Mouse (Mus musculus): ENCODE measurements around the gene Ifi203.
"Not testable (repeated sequence)": the region's sequence is repeated elsewhere in the genome, so short reads cannot be mapped to it uniquely, and the experiment has no call there.

Gene Ifi203

GRCm38 (mm10) chr1:173941924-173942779 lies at the start of gene Ifi203, which contains the start of gene Mndal:
Gene Ifi203 (minus strand): TSS chr1:173942672.
Gene Mndal (minus strand): TSS chr1:173942491.
- not testable (repeated sequence) for ATAC-seq (ENCODE audit: low TSS enrichment)

- not testable (repeated sequence) for ATAC-seq (ENCODE audit: low TSS enrichment)
Measured at GRCm38 (mm10) chr1:173982694-173983305, 40.3 kb upstream of the Ifi203 start, which contains the start of gene Ifi202b. Gene Ifi202b (minus strand): TSS chr1:173982744.

- not testable (repeated sequence) for ATAC-seq (ENCODE audit: low TSS enrichment)
Measured at GRCm38 (mm10) chr1:173981038-173981437, 38.6 kb upstream of the Ifi203 start.

- no peak for ATAC-seq (ENCODE audit: low TSS enrichment)
Measured at GRCm38 (mm10) chr1:173977622-173978021, 35.1 kb upstream of the Ifi203 start.

- peak; percentile 100 for ATAC-seq (ENCODE audit: low TSS enrichment)
Measured at GRCm38 (mm10) chr1:173973111-173973510, 30.6 kb upstream of the Ifi203 start.

GRCm38 (mm10) chr1:173961491-173961890 lies 19.0 kb upstream of the Ifi203 start:
- not testable (repeated sequence) for ATAC-seq (ENCODE audit: low TSS enrichment)

GRCm38 (mm10) chr1:173959998-173960397 lies 17.5 kb upstream of the Ifi203 start:
- ATAC-seq (ENCODE audit: low TSS enrichment) = not testable (repeated sequence)

- ATAC-seq (ENCODE audit: low TSS enrichment) = not testable (repeated sequence)
Measured at GRCm38 (mm10) chr1:173955839-173956527, 13.5 kb upstream of the Ifi203 start.

- no peak for ATAC-seq (ENCODE audit: low TSS enrichment)
Measured at GRCm38 (mm10) chr1:173955071-173955796, 12.8 kb upstream of the Ifi203 start.

GRCm38 (mm10) chr1:173953563-173953962 lies 11.1 kb upstream of the Ifi203 start:
- no peak for ATAC-seq (ENCODE audit: low TSS enrichment)

GRCm38 (mm10) chr1:173949044-173949443 lies 6.6 kb upstream of the Ifi203 start:
- ATAC-seq (ENCODE audit: low TSS enrichment) = not testable (repeated sequence)

- ATAC-seq (ENCODE audit: low TSS enrichment) = not testable (repeated sequence)
Measured at GRCm38 (mm10) chr1:173942780-173943066, 251 bp upstream of the Ifi203 start.

GRCm38 (mm10) chr1:173941522-173941921 lies 950 bp downstream of the Ifi203 start:
- ATAC-seq (ENCODE audit: low TSS enrichment) = not testable (repeated sequence)

GRCm38 (mm10) chr1:173919279-173919678 lies 23.2 kb downstream of the Ifi203 start:
- not testable (repeated sequence) for ATAC-seq (ENCODE audit: low TSS enrichment)

GRCm38 (mm10) chr1:173914559-173914958 lies 27.9 kb downstream of the Ifi203 start:
- no peak for ATAC-seq (ENCODE audit: low TSS enrichment)

- not testable (repeated sequence) for ATAC-seq (ENCODE audit: low TSS enrichment)
Measured at GRCm38 (mm10) chr1:173913256-173913791, 29.1 kb downstream of the Ifi203 start.

- not testable (repeated sequence) for ATAC-seq (ENCODE audit: low TSS enrichment)
Measured at GRCm38 (mm10) chr1:173912548-173913255, 29.8 kb downstream of the Ifi203 start, which contains the start of gene Ifi211. Gene Ifi211 (minus strand): TSS chr1:173913046.

GRCm38 (mm10) chr1:173911808-173912464 lies 30.5 kb downstream of the Ifi203 start:
- no peak for ATAC-seq (ENCODE audit: low TSS enrichment)

GRCm38 (mm10) chr1:173908390-173908789 lies 34.1 kb downstream of the Ifi203 start:
- ATAC-seq (ENCODE audit: low TSS enrichment) = not testable (repeated sequence)

- ATAC-seq (ENCODE audit: low TSS enrichment) = not testable (repeated sequence)
Measured at GRCm38 (mm10) chr1:173905885-173906284, 36.6 kb downstream of the Ifi203 start.

All from frontal cortex, adult (tissue).